Mouse (Mus musculus) liver, embryonic 12.5 days (tissue): ENCODE data around the gene Rptor. TPM values are rescaled to one million over a fixed set of nuclear protein-coding genes. Genes with fewer than 3 reads are reported as not detected.

Source experiments
- ATAC-seq: fragments of 200-750 bp; cut with Nextera tagmentation; 2 replicates; pipeline ENCODE4 v1.8.0; 2017; ENCODE audit warnings: moderate number of reproducible peaks, mild to moderate bottlenecking, moderate library complexity
- H3K27ac ChIP-seq: fragments of 300-500 bp; sonication (generic); 2 replicates; pipeline ENCODE4 v1.5.1; 2016; ENCODE audit warnings: mild to moderate bottlenecking
- H3K27me3 ChIP-seq: fragments of 300-500 bp; sonication (generic); replicated peaks from 2 replicates; pipeline ENCODE4 v1.6.1; 2016; ENCODE audit warnings: mild to moderate bottlenecking, moderate library complexity
- H3K36me3 ChIP-seq: fragments of 300-500 bp; sonication (generic); 2 replicates; pipeline ENCODE4 v1.6.1; 2016; ENCODE audit warnings: mild to moderate bottlenecking, moderate library complexity
- H3K4me1 ChIP-seq: fragments of 300-500 bp; sonication (generic); 2 replicates; pipeline ENCODE4 v1.6.1; 2016
- H3K4me2 ChIP-seq: fragments of 300-500 bp; sonication (generic); 2 replicates; pipeline ENCODE4 v1.6.1; 2016; ENCODE audit warnings: mild to moderate bottlenecking, moderate library complexity
- H3K4me3 ChIP-seq: fragments of 300-500 bp; sonication (generic); 2 replicates; pipeline ENCODE4 v1.5.1; 2016; ENCODE audit warnings: mild to moderate bottlenecking, moderate library complexity
- H3K9ac ChIP-seq: fragments of 300-500 bp; sonication (generic); 2 replicates; pipeline ENCODE4 v1.6.1; 2016; ENCODE audit warnings: mild to moderate bottlenecking, moderate library complexity
- H3K9me3 ChIP-seq: fragments of 300-500 bp; sonication (generic); replicated peaks from 2 replicates; pipeline ENCODE4 v1.6.1; 2016; ENCODE audit warnings: mild to moderate bottlenecking, moderate library complexity
- WGBS: fragments of 180-500 bp; shearing (Covaris S2); methylation state at CpG from one replicate; pipeline ENCODE4 v1.1.7; 2016; ENCODE audit not compliant: insufficient replicate concordance; 5-methylcytosine and 5-hydroxymethylcytosine counted together
- polyA plus RNA-seq: library from polyadenylated mRNA; unstranded; fragments of >200 nt; fragmentation: Nextera tagmentation; extraction: Ambion mirVana; gene quantifications from 2 replicates; pipeline ENCODE4 v1.2.1, GENCODE M21; 2016

The Rptor gene
- polyA plus RNA-seq, 1 experiment from 2014 or later: 11.3 TPM

DNA sequence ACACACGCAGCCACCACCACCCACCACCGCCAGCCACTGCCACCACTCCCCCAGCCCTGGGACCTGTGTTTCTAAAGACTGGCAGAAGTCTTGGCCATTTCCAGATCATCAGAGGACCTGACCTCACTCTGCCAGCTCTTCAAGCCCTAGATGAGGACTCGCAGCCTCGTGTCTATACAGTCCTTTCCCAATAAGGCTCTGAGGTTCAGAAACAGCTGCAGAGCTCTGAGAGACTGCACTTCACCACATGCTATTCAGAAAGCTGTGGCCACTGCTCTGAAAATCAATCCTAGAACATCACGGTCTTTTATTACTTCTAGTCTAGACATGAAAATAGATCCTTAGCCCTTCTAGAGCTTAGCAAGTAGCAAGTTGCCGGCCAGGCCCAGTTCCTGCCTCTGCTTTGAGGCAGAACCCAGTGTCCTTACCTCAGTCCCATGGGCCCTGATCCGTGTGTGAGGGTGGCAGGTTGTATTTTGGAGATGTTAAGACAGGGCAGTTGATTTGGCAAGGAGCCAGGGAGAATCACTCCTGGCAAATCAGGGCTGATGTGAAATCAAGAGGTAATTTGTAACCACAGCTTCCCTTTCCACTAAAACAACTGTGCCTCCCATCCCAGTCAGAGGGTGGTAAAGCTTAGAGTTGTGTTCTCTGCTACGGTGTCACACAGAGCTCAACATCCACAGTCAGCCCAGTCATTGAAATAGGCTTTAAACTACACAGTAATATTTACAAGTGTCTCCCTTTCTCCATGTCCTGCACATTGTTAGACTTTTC, 260.0 kb downstream of the Rptor start:
- Histone ChIP-seq H3K9me3 (no peaks in the 10 kb centered on the region), H3K27me3 (no peaks in the 10 kb centered on the region), H3K4me1 (0 out of 2 replicates have a peak, but pooled peaks cover 7% of the 10 kb centered on the region), H3K36me3 (peaks cover 74% of the 10 kb centered on the region), H3K27ac (no peak overlapping the region), H3K4me2 (no peak overlapping the region), H3K9ac (no peak overlapping the region), H3K4me3 (no peak overlapping the region)
- WGBS: 82% methylated on average over 8 of the region's 8 CpGs
- ATAC-seq: no peak

DNA sequence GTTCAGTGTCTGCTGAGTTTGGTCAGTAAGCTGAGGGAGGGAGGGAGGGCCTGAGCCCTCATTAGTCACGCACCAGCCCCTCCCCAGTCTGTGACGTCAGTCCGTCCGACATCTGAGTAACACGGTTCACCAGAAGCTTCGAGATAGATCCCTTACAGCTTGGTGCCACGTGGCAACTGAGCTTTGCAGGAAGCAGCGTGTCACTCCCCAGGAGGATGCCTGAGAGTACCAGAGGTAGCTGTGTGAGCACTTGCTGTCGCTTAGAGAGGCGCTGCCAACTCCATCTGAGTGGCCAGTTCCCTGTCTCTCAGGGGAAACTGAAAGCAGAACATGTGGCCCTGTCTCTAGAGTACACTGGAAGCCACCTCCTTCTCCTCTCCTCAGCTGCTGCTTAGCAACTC, 260.7 kb downstream of the Rptor start:
- no peak overlapping the region for H3K4me2 ChIP-seq
- no peak overlapping the region for H3K27ac ChIP-seq
- no peaks in the 10 kb centered on the region for H3K27me3 ChIP-seq
- 52% methylated on average over 10 of the region's 10 CpGs for WGBS
- H3K9me3 ChIP-seq: no peaks in the 10 kb centered on the region
- ATAC-seq: no peak
- no peak overlapping the region for H3K4me3 ChIP-seq
- peaks cover 72% of the 10 kb centered on the region for H3K36me3 ChIP-seq
- H3K4me1 ChIP-seq: 0 out of 2 replicates have a peak, but pooled peaks cover 7% of the 10 kb centered on the region
- H3K9ac ChIP-seq: no peak overlapping the region

DNA sequence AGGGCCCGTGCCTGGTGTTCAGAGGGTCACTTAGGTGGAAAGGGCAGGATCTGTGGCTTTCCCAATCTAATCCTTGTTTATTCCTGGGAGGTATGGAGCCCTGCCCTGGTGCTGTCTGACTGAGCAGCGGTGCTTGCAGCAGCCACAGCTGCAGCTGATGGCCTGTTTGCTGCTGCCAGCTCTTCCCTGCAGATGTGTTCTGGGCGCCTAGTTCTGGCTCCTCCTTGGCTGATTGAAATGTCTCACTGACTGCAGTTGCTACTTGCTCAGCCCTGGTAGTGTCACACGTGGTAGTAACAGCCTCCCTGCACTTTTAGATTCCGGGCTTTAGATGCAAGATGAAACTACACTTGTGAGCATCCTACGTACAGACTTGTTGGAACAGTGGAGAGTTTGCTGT, 264.1 kb downstream of the Rptor start:
- H3K36me3 ChIP-seq: peaks cover 76% of the 10 kb centered on the region
- no peaks in the 10 kb centered on the region for H3K9me3 ChIP-seq
- no peak overlapping the region for H3K27ac ChIP-seq
- no peaks in the 10 kb centered on the region for H3K27me3 ChIP-seq
- 80% methylated on average over 6 of the region's 6 CpGs for WGBS
- H3K4me2 ChIP-seq: no peak overlapping the region
- no peak overlapping the region for H3K4me3 ChIP-seq
- no peak for ATAC-seq
- H3K9ac ChIP-seq: no peak overlapping the region
- H3K4me1 ChIP-seq: 0 out of 2 replicates have a peak, but pooled peaks cover 7% of the 10 kb centered on the region

DNA sequence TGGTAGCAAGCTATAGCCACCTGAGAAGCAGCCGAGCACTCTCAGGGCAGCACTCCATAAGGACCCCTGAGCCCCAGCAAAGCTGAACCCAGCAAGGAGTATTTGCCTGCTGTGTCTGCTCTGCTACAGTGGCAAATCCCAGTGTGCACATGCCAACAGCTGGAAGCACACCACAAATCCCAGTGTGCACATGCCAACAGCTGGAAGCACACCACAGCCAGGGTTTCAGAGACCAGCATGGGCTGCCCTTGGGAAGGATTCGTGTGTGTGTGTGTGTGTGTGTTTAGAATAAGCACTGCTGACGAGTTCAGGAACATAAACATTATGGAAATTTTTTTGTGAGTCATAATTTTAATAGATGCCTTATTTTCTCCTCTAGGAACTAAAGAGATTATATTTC, 265.4 kb downstream of the Rptor start:
- H3K4me2 ChIP-seq: no peak overlapping the region
- H3K36me3 ChIP-seq: peaks cover 78% of the 10 kb centered on the region
- WGBS: 83% methylated on average over 3 of the region's 3 CpGs
- H3K27ac ChIP-seq: no peak overlapping the region
- H3K9ac ChIP-seq: no peak overlapping the region
- H3K9me3 ChIP-seq: no peaks in the 10 kb centered on the region
- ATAC-seq: no peak
- 0 out of 2 replicates have a peak, but pooled peaks cover 3% of the 10 kb centered on the region for H3K4me1 ChIP-seq
- no peaks in the 10 kb centered on the region for H3K27me3 ChIP-seq
- H3K4me3 ChIP-seq: no peak overlapping the region

DNA sequence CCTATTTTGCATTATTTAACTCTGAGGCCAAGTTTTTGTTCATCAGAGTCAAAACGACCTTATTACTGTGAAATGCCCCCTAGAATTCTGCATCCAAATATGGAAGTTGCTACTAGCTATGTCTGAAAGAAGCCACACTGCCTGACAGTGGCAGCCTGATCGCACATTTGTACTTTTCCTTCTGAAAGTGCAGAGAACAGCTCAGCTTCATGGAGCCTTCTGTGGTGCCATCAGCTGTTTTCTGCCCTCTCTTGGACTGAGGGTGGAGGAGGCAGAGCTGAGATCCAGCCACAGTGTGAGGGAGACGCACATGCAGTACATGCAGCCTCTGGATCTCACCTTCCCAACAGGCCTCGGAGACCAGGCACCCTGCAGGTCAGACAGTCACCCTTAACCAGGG, 265.9 kb downstream of the Rptor start:
- no peak overlapping the region for H3K4me2 ChIP-seq
- 76% methylated on average over 4 of the region's 4 CpGs for WGBS
- no peak overlapping the region for H3K4me3 ChIP-seq
- no peak overlapping the region for H3K9ac ChIP-seq
- no peaks in the 10 kb centered on the region for H3K4me1 ChIP-seq
- no peaks in the 10 kb centered on the region for H3K9me3 ChIP-seq
- H3K36me3 ChIP-seq: peaks cover 78% of the 10 kb centered on the region
- H3K27ac ChIP-seq: no peak overlapping the region
- no peaks in the 10 kb centered on the region for H3K27me3 ChIP-seq
- no peak for ATAC-seq

DNA sequence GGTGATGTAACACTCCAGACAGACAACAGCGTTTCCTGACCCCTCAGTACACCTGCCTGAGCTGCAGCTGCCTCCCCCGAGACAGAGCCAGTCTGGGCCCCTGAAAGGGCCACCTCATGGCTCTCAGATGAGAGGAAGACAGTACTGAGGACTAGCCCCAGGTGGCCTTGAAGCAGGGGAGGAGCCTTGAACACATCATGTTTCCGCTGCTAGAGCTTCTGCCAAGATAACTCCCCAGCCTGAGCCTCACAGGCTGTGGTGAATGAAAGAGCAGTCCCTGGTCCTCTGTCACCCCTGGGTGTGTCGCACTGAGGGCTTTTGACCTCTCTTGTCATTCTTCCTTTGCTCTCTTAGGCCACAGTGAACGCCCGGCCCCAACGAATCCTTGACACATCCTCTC, 268.4 kb downstream of the Rptor start:
- Histone ChIP-seq H3K4me2 (no peak overlapping the region), H3K36me3 (peaks cover 87% of the 10 kb centered on the region), H3K9ac (no peak overlapping the region), H3K27me3 (no peaks in the 10 kb centered on the region), H3K4me3 (no peak overlapping the region), H3K9me3 (no peaks in the 10 kb centered on the region), H3K27ac (no peak overlapping the region), H3K4me1 (no peaks in the 10 kb centered on the region)
- no peak for ATAC-seq
- 78% methylated on average over 7 of the region's 7 CpGs for WGBS

DNA sequence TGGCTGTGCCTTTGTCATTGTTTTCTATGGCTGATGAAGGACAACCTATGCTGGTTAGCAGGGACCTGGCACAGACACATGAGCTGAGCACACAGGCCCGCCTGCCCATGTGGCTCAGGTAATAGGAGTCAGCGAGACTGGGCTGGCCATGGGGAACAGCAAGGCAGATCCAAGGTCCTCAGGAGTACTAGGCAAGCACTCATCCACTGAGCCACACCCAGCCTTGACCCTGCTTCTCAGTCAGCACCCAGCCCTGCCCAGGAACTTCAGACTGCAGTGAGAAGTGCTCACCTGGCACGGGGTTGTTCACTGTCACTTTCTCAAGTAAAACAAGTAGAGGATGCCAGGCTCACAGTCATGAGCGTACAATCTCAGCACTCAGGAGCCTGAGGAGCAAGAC, 270.9 kb downstream of the Rptor start:
- Histone ChIP-seq H3K36me3 (peaks cover 93% of the 10 kb centered on the region), H3K9ac (no peak overlapping the region), H3K4me2 (no peak overlapping the region), H3K27me3 (no peaks in the 10 kb centered on the region), H3K4me3 (no peak overlapping the region), H3K9me3 (no peaks in the 10 kb centered on the region), H3K4me1 (no peaks in the 10 kb centered on the region), H3K27ac (no peak overlapping the region)
- no peak for ATAC-seq
- 86% methylated on average over 4 of the region's 4 CpGs for WGBS

DNA sequence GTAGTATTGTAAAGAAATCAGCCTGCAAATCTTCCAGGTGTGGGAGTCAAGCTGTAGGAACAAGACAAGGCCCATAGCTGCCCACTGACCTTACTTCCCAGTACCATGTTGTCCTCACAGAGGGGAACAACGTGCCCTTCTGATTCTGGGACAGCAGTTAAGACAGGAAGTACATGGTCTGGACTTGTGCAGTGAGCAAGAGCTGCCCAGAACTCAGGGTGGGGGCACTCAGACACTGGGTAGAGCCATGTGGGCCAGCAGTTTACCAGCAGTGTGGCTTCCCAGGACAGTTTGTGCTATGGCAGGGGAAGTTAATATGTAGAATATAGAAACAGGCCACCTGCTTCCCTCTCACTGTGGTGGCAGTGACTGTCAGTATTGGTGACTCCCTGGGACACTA, 272.1 kb downstream of the Rptor start:
- Histone ChIP-seq H3K4me1 (no peaks in the 10 kb centered on the region), H3K9me3 (no peaks in the 10 kb centered on the region), H3K4me2 (no peak overlapping the region), H3K9ac (no peak overlapping the region), H3K4me3 (no peak overlapping the region), H3K27ac (no peak overlapping the region), H3K36me3 (peaks cover 93% of the 10 kb centered on the region), H3K27me3 (no peaks in the 10 kb centered on the region)
- ATAC-seq: no peak
- WGBS: 57% methylated on average over 1 of the region's 1 CpGs

DNA sequence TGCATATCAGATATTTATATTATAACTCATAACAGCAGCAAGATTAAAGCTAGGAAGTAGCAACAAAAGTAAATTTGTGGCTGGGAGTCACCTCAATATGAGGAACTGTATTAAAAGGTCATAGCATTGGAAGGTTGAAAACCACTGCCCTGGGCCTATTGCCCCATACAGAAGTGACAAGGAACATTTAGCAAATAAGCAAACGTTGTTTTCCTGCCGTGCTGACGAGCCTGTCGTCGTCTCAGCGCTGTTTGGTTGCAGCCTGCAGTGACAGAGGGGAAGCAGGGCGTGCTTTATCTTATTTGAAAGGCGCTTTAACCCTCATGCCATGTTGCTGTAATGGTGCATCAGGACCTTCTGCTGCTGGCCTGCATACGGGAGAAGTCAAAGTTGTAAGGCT, 273.0 kb downstream of the Rptor start:
- Histone ChIP-seq H3K4me3 (no peak overlapping the region), H3K4me2 (no peak overlapping the region), H3K36me3 (peaks cover 92% of the 10 kb centered on the region), H3K27me3 (no peaks in the 10 kb centered on the region), H3K9ac (no peak overlapping the region), H3K27ac (no peak overlapping the region), H3K9me3 (no peaks in the 10 kb centered on the region), H3K4me1 (no peaks in the 10 kb centered on the region)
- no peak for ATAC-seq
- WGBS: 72% methylated on average over 9 of the region's 9 CpGs

DNA sequence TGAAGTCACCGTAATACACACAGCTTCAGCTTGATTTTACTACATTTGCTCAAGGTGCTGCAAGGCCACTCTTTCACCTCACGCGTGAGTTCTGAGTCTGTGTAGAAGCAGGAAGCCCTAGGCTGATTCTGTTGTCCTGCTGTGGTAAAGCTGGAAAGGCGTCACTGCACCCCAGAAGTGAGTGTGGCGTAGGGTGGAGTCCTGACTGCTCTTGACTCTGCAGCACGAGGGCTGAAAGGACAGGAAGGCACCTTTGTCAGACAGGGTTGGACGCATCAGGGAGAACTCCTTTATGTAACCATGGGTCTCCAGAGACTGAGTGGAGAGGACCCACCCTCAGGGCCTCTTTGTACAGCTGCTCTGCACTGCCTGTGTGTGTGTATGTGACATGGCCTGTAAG, 274.4 kb downstream of the Rptor start:
- Histone ChIP-seq H3K27ac (no peak overlapping the region), H3K4me2 (no peak overlapping the region), H3K9me3 (no peaks in the 10 kb centered on the region), H3K4me1 (no peaks in the 10 kb centered on the region), H3K27me3 (no peaks in the 10 kb centered on the region), H3K9ac (no peak overlapping the region), H3K36me3 (peaks cover 84% of the 10 kb centered on the region), H3K4me3 (no peak overlapping the region)
- 85% methylated on average over 7 of the region's 7 CpGs for WGBS
- no peak for ATAC-seq

DNA sequence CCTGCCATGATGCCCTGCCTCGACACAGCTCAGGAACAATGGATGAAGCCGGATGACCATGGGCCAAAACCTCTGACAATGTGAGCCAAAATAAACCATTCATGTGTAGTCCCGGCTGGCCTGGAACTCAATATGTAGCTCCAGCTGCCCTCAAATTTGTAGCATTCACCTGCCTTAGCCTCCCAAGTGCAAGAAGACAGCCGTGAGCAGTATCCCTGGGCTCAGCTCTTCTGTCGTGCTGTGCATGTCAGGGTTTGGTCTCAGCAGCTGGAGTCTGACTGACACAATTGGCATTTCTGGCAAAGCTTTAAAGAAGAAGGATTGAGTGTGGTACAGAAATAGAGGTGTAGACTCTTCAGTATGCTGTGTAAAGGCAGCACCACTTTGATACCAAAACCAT, 276.9 kb downstream of the Rptor start:
- H3K9me3 ChIP-seq: no peaks in the 10 kb centered on the region
- no peak for ATAC-seq
- H3K9ac ChIP-seq: no peak overlapping the region
- 0 out of 2 replicates have a peak, but pooled peaks cover 9% of the 10 kb centered on the region for H3K4me1 ChIP-seq
- peaks cover 64% of the 10 kb centered on the region for H3K36me3 ChIP-seq
- no peak overlapping the region for H3K4me2 ChIP-seq
- no peak overlapping the region for H3K27ac ChIP-seq
- WGBS: 86% methylated on average over 5 of the region's 5 CpGs
- H3K4me3 ChIP-seq: no peak overlapping the region
- no peaks in the 10 kb centered on the region for H3K27me3 ChIP-seq

DNA sequence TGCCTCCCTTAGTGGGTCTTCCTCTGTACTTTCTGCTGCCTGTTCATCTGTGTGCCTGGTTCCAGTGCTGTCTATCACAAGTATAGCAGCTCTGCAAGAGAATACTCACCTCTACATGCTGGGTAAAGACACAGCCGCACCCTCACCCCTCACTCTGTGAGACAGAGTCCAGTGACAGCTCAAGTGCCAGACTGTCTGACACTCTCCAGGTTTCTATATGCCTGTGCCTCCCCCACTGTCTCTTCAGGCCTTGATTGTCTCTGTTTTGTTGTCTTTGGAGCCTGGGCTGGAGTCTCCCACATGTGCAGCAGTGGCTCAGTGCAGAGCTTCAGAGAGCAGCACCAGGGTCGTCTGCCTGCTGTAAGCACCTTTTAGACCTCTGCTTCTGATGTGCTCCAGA, 280.9 kb downstream of the Rptor start:
- H3K4me1 ChIP-seq: 0 out of 2 replicates have a peak, but pooled peaks cover 9% of the 10 kb centered on the region
- peaks cover 60% of the 10 kb centered on the region for H3K36me3 ChIP-seq
- no peaks in the 10 kb centered on the region for H3K27me3 ChIP-seq
- ATAC-seq: no peak
- no peak overlapping the region for H3K4me2 ChIP-seq
- WGBS: 58% methylated on average over 2 of the region's 2 CpGs
- H3K9ac ChIP-seq: no peak overlapping the region
- no peak overlapping the region for H3K27ac ChIP-seq
- H3K4me3 ChIP-seq: no peak overlapping the region
- no peaks in the 10 kb centered on the region for H3K9me3 ChIP-seq

DNA sequence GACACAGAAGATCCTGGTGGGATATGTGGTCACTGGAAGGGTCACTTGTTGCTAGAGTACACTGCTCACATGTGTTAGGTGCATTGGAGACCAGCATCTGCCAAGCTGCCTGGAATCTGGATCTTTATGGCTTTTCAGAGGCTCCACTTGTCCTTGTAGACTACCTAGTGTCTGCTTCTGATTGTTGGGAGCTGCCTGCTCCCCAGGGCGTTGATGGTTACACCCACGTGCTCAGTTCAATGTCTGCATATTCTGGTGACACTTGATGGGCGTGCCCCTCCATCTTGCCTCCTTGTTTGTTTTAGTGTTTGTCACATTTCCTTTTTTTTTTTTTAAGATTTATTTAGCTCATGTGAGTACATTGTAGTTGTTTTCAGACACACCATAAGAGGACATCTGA, 287.3 kb downstream of the Rptor start:
- H3K27ac ChIP-seq: no peak overlapping the region
- ATAC-seq: no peak
- H3K36me3 ChIP-seq: peaks cover 90% of the 10 kb centered on the region
- H3K4me3 ChIP-seq: no peak overlapping the region
- 73% methylated on average over 3 of the region's 3 CpGs for WGBS
- H3K27me3 ChIP-seq: no peaks in the 10 kb centered on the region
- H3K9ac ChIP-seq: no peak overlapping the region
- H3K4me2 ChIP-seq: no peak overlapping the region
- 0 out of 2 replicates have a peak, but pooled peaks cover 4% of the 10 kb centered on the region for H3K4me1 ChIP-seq
- no peaks in the 10 kb centered on the region for H3K9me3 ChIP-seq
